Mouse (Mus musculus): Measurements from ENCODE around the gene Cyp24a1.

The Cyp24a1 gene

GRCm38 (mm10) chr2:170438782-170439181 is 58.2 kb downstream of the Cyp24a1 start:
- no peak for DNase-seq (ENCODE audit: extremely low spot score)

DNA sequence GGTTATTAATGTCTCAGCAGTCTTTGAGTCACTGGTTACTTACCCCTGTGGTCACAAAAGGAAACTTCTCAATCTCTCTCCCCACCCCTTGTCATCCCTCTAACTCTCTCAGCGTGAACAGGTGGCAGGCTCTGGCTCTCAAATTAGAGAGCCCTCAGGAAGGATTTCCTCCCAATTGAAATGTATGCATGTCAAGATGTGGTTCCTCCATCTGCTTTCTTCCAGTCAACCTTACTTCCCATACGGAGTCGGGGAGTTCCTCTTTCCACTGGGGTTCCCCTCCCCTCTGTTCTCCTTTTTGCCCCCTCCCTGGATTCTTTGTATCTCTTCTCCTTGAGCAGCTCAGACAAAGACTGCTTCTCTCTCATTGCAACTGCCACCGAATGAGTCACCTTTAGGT is 60.7 kb downstream of the Cyp24a1 start:
- DNase-seq (ENCODE audit: extremely low spot score) = no peak
